Mouse (Mus musculus) mature B cell (primary cell): ENCODE data around the gene Abcc1.

Source experiments
- in situ Hi-C: fragments of 300-500 bp; cut with MboI; formaldehyde crosslinking; loops from 2 replicates; pipeline ENCODE4 v1.14.3; 2019

Gene Abcc1

GRCm38 (mm10) chr16:14439801-14440614, 78.7 kb downstream of the Abcc1 start:
- in situ Hi-C loops, result no loop called here

DNA sequence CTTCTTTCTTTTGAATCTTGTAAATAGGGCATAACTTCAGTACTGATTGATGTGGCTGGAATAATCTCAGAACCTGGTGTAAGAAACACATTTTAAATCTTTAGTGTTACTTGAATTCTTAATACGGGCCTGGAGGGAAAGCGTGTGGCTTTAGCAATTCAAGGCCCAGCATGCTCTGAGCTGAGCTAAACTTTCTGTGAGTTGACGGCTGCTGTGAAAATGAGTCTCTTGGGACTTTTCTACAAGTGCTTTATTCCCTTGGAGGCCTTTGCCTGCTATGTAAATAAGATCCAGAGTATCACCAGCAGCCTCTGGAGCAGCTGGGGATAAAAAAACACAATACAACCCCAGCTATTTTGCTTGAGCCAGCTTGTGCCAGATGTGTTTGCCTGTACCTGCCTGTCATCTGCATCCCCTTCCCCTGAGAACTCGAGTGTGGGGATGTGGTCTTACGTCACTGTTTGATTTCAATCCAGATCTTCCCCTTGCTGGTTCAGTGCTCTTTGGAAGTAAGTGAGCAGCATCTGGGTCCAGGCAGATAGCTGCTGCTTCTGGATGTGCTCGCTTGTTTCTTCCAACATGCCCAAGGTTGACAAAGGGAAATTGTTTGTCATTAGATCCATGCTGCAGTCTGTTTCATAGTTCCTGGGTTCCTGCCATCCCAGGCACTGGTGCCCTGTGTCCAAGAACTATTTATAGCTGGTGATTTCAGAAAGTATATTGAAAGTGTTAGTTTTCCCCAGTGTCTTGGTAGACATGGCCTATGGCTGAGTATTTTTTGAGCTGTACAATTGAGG, 82.9 kb downstream of the Abcc1 start:
- in situ Hi-C loops, result no loop called here

DNA sequence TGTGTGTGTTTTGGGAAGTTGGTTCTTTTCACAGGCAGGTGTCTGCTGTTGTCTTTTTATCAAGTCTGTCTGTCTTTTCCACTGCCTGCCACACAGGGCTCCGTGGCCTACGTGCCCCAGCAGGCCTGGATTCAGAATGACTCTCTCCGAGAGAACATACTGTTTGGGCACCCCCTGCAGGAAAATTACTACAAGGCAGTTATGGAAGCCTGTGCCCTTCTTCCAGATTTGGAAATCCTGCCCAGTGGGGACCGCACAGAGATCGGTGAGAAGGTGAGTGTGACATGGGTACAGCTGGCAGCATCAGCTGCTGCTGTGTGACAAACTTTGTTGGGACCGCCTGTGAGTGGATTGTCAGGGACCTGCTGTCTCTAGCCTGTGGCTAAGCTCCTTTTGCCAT, 83.8 kb downstream of the Abcc1 start:
- in situ Hi-C loops, result no loop called here

DNA sequence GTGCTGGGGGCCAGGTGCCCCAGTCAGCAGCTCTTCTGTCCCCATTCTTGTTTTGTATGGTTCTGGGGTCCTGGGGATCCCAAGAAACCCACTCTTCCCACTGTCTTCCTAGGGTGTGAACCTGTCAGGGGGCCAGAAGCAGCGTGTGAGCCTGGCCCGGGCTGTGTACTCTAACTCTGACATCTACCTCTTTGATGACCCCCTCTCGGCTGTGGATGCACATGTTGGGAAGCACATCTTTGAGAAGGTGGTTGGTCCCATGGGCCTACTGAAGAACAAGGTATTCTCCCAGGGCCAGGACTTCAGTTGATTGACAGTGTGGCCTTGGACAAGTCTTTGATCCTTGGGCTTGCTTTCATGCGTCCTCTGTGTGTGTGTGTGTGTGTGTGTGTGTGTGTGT, 86.0 kb downstream of the Abcc1 start:
- in situ Hi-C loops, result no loop called here

DNA sequence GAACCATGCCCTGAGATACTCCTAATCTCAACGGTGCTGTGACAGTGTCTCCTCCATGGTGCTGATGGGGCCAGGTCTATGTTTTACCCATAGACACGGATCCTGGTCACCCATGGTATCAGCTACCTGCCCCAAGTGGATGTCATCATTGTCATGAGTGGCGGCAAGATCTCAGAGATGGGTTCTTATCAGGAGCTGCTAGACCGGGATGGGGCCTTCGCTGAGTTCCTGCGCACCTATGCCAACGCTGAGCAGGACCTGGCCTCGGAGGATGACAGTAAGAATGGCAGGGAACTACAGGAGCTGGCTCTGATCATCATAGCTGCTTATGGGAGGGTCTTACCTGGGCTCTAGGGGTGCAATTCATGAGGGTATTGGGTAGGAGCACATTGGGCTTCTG, 86.9 kb downstream of the Abcc1 start:
- in situ Hi-C loops, result no loop called here

DNA sequence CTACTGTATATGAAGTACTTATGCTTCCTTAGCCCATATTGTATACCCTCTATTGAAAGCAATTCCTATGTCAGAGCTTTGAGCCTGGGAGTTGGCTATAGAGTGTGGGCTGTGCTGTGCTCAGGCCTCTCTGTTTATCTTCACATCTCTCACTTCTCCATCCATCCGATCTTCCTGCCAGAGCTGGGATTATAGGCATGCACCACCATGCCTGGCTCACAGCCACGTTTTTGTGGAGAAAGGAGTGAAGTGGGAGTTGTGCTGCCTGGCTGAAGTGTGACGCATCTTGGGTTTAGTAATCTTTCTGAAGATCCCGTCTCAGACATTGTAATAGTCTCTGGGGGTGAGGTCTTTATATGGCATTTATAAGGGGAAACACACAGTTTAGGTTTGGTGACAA, 88.5 kb downstream of the Abcc1 start:
- in situ Hi-C loops, result no loop called here

- in situ Hi-C loops, result no loop called here
Observed at GRCm38 (mm10) chr16:14451374-14452046, 90.2 kb downstream of the Abcc1 start.

GRCm38 (mm10) chr16:14462535-14462934, 101.2 kb downstream of the Abcc1 start:
- in situ Hi-C loops, result no loop called here

GRCm38 (mm10) chr16:14465016-14465415, 103.7 kb downstream of the Abcc1 start:
- in situ Hi-C loops, result no loop called here

DNA sequence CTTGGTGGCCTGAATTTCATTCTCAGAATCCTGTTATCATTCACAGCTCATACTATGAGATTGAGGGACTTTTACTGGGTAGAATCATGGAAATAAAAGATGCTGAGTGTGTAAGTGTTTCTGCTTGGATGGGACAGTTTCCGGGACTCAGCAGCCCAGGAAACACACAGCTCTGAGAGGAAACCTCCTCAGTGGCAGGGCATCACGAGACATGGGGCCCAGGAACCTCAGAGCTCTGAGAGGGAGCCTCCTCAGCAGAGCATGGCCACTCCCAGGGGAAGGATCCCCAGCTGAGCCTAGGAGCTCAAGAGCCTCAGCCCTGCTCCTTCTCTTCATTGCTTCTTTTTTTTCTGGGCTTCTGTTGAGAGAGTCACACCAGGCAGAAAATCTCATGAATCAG, 107.0 kb downstream of the Abcc1 start:
- in situ Hi-C loops, result no loop called here

DNA sequence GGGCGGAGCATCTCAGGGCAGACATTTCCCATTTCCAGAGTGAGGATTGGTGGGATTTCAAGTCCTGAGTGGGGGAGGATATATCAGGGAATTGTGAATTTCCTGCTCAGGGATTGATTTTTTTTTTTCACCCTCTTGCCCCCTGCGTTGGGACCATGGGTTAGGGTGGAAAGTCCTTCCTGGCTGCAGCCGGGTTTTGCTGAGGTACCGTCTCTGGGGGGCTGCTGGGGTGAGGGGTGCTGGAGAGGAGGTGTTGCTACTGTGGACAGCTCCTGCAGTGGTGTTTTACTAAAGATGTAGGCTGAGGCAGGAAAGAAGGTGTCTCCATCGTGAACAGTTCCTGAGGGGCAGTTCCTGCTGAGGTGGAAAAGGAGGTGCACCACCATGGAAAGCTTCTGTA, 107.5 kb downstream of the Abcc1 start:
- in situ Hi-C loops, result no loop called here

- in situ Hi-C loops, result no loop called here
Observed at GRCm38 (mm10) chr16:14472171-14472570, 110.8 kb downstream of the Abcc1 start.

GRCm38 (mm10) chr16:14473686-14474085, 112.3 kb downstream of the Abcc1 start:
- in situ Hi-C loops, result no loop called here

GRCm38 (mm10) chr16:14475001-14475400, 113.6 kb downstream of the Abcc1 start:
- in situ Hi-C loops, result no loop called here

GRCm38 (mm10) chr16:14476056-14476455, 114.7 kb downstream of the Abcc1 start:
- in situ Hi-C loops, result no loop called here

DNA sequence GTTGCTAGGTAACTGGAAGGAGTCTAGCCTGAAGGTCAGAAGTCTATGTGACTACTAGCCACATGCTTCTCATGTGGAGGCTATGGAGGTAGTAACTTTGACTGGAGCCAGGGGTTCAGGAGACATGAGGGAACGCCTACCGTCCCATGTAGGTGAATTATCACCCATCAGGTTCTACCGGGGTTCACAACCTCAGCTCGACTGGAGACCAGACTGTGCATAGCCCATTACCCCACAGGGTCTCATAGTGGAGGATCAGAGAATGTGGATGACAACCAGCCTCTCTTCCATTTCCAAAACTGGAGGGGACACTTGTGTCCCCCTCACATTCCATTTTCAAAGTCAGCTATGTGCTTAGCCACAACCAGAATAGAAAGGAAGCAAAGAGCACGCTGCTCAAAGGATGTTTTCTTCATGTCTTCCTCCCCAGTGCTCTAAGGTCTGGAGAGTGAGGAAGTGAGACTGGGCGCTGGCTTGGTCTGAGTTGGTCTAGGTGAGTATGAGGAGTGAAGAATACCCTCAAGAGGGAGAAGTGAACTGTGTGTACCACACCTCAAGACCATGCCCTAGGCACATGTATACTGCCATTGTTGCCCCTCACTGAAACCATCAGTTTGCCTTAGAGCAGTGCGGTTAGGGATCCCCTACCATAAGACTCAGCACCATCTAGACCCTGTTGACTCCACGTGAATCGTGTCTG, 115.5 kb downstream of the Abcc1 start:
- in situ Hi-C loops, result no loop called here

DNA sequence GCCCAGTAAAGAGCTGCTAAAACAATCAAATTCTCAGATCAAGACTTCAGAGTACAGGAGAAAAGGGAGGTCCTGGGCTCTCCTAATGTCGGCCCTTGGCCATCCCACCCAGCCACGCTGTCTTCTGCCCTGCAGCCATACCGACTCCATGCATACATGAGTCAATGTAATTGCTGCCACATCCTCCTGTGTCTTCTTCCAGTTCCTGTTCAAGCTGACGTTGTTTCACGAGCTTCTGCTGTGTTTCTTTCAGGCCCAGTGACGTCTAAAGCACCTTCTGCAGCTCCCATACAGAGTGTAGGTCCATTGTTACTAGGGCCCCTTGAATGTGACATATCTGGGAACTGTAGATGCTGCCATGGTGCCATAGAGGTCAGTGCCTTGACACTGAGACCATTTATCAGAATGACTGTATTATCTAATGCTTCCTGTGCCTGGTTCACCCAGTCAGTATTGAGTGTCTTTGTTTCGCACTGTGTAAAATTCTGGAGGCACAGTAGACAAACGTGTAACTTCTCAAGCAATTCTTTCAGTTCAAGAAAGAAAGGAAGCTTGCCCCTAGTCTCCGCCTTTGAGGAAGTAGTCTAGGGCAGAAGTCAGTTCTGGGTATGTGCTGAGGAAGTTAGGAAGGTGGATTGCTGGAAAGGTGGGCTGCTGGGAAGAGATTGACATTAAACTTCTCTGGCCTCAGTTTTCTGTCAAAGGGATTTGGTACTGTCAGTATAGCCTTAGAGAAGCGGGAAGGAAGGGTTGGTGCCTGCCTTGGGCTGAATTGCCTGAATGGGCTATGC, 116.3 kb downstream of the Abcc1 start:
- in situ Hi-C loops, result no loop called here

- in situ Hi-C loops, result no loop called here
Observed at GRCm38 (mm10) chr16:14479641-14480040, 118.3 kb downstream of the Abcc1 start.

DNA sequence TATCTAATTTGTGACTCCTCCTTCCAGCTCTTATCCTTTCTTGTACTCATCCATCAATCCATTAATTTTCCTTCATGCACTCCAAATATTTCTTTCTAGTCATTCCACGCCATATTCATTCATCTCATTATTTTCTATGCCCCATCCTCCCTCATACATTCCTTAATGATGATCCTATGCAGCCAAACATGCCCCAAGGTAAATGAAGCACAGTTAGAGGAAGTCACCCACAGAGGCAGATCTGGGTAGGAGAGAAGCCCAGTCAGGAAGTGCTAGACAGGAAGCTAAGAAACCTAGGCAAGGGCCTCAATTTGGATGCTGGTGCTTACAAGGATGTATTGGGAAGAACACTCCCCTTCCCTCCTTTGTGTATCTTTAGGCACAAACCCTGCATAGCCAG, 121.9 kb downstream of the Abcc1 start:
- in situ Hi-C loops, result no loop called here

GRCm38 (mm10) chr16:14493491-14494114, 132.2 kb downstream of the Abcc1 start:
- in situ Hi-C loops, result no loop called here
